Mouse (Mus musculus) bone marrow macrophage, adult 2 months (primary cell): Measurements from ENCODE around the gene Srrt.

ENCODE experiments used
- CTCF ChIP-seq: IDR thresholded peaks from 2 replicates; pipeline ENCODE4 v1.5.1; 2012; ENCODE audit warnings: low read depth, mild to moderate bottlenecking, low read length, moderate library complexity
- POLR2A ChIP-seq: IDR thresholded peaks from 2 replicates; pipeline ENCODE4 v1.6.1; 2012; ENCODE audit warnings: mild to moderate bottlenecking, low read depth, low read length, borderline replicate concordance

- TF ChIP-seq CTCF: no peak
- no peak for TF ChIP-seq POLR2A
Measured at GRCm38 (mm10) chr5:137294744-137295093, 12.8 kb downstream of the Srrt start.
